Mouse (Mus musculus): ENCODE measurements around the gene Agxt2. TPM values are rescaled to one million over a fixed set of nuclear protein-coding genes. Genes with fewer than 3 reads are reported as not detected.

The Agxt2 gene
- polyA plus RNA-seq, 1 experiment, result 0.19 TPM

GRCm38 (mm10) chr15:10421785-10422144, 63.4 kb downstream of the Agxt2 start:
- WGBS, result 54% methylated on average over 1 of the region's 1 CpGs
- no peak for DNase-seq (ENCODE audit: low read depth, low spot score)

- WGBS, result 92% methylated on average over 6 of the region's 6 CpGs
- DNase-seq (ENCODE audit: low read depth, low spot score), result no peak
Measured at GRCm38 (mm10) chr15:10426124-10426523, 67.8 kb downstream of the Agxt2 start.

- no peak for DNase-seq (ENCODE audit: low read depth, low spot score)
- 91% methylated on average over 13 of the region's 13 CpGs for WGBS
Measured at GRCm38 (mm10) chr15:10426545-10427266, 68.4 kb downstream of the Agxt2 start.

- DNase-seq (ENCODE audit: low read depth, low spot score), result no peak
- WGBS, result 63% methylated on average over 1 of the region's 1 CpGs
Measured at GRCm38 (mm10) chr15:10436893-10437292, 78.6 kb downstream of the Agxt2 start.

GRCm38 (mm10) chr15:10439963-10440362, 81.6 kb downstream of the Agxt2 start:
- WGBS, result 79% methylated on average over 6 of the region's 6 CpGs
- DNase-seq (ENCODE audit: low read depth, low spot score), result no peak

- no peak for DNase-seq (ENCODE audit: low read depth, low spot score)
- WGBS, result 64% methylated on average over 9 of the region's 9 CpGs
Measured at GRCm38 (mm10) chr15:10441493-10441892, 83.2 kb downstream of the Agxt2 start.

- WGBS, result 67% methylated on average over 1 of the region's 1 CpGs
- DNase-seq (ENCODE audit: low read depth, low spot score), result no peak
Measured at GRCm38 (mm10) chr15:10442275-10442674, 83.9 kb downstream of the Agxt2 start.

- WGBS, result 79% methylated on average over 3 of the region's 3 CpGs
- no peak for DNase-seq (ENCODE audit: low read depth, low spot score)
Measured at GRCm38 (mm10) chr15:10447102-10447501, 88.8 kb downstream of the Agxt2 start.

Other genes starting within 250 kb of the Agxt2 start
- gene Prlr, start 181.3 kb upstream of the Agxt2 start, polyA plus RNA-seq (2012; rRNA removed), result 18.2 and 43.3 TPM in 2 replicates
- gene Gm21973, start 33.2 kb upstream of the Agxt2 start, polyA plus RNA-seq (2012; rRNA removed), result not detected in 2 replicates
- gene Dnajc21, start 112.0 kb downstream of the Agxt2 start, polyA plus RNA-seq (2012; rRNA removed), result 1.1 and 1.4 TPM in 2 replicates
- gene Brix1, start 127.4 kb downstream of the Agxt2 start, polyA plus RNA-seq (2012; rRNA removed), result 2.4 and 2.5 TPM in 2 replicates
- gene Rad1, start 127.5 kb downstream of the Agxt2 start, polyA plus RNA-seq (2012; rRNA removed), result 7.1 and 8.2 TPM in 2 replicates
- gene Ttc23l, start 200.1 kb downstream of the Agxt2 start, polyA plus RNA-seq (2012; rRNA removed), result not detected in 2 replicates

Data from large intestine, adult 2 months (tissue).